23 mouse cellular contexts compared by ENCODE assay signal in the genomic region with DNA sequence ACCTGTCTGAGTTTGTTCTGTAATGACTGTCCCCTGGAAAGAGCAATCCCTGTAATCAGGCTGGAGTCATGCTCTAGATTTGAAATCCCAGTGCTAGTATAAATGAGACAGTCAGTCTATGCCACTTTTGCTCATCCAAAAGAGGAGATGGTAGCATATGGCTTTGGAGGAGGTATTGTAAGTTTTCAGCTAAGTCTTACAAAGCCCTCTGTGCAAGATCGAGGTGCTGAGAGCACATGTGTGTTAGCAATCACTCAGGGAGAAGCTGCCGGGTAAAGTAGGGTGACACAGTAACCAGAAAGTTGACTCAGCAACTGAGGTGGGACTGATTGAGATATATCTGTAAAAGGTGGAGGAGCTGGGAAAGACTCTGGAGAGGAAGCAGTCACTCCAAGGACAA. TPM values are rescaled to one million over a fixed set of nuclear protein-coding genes. Genes with fewer than 3 reads are reported as not detected.
"Had no signal": no experiment of that assay in that cellular context is flagged by ENCODE, and none has a peak within 500 bp of the region (broad histone marks: within the 10 kb centered on the region; RNA-seq: fewer than 3 reads in every experiment).

No protein-coding gene starts in this region.

- ATAC-seq: forebrain, embryonic 13.5 days; forebrain, embryonic 14.5 days; forebrain, embryonic 15.5 days; forebrain, embryonic 16.5 days; forebrain, postnatal 0 days had no signal

- DNase-seq: cerebellum, adult 8-10 months; cerebellum, adult 9-10 months; cerebellum, adult 9-11 months; cerebellum, postnatal 10 days; cerebellum, postnatal 14 days; cerebellum, postnatal 25 days; cerebellum, postnatal 36 days; embryo, embryonic 11 days; forebrain, postnatal 0 days; gastrocnemius, adult 2 months; gastrocnemius, postnatal 10 days; gastrocnemius, postnatal 14 days; gastrocnemius, postnatal 25 days; heart, adult 11 months; heart, adult 18-20 months; heart, adult 2 months had no signal

RNA-seq across cellular contexts. Expression of a gene that starts 49.3 kb away (rescaled TPM):
- total RNA-seq: common myeloid progenitor, adult 5-6 weeks; granulocyte monocyte progenitor cell, adult 5-6 weeks; heart, adult 2 months; heart, adult 8-10 months had no signal
